Mouse (Mus musculus) cortical plate, adult 2 months (tissue): ENCODE data around the gene Nmur1.

Experiments
- CTCF ChIP-seq: fragments of 200-500 bp; IDR thresholded peaks from 2 replicates; pipeline ENCODE4 v1.5.1; 2011; ENCODE audit warnings: mild to moderate bottlenecking, control low read depth, low read length; ENCODE audit not compliant: insufficient read depth; ENCODE audit errors: extremely low read depth
- POLR2A ChIP-seq: fragments of 200-500 bp; IDR thresholded peaks from 2 replicates; pipeline ENCODE4 v1.6.1; 2011; ENCODE audit warnings: mild to moderate bottlenecking, low read length, control low read depth; ENCODE audit not compliant: insufficient read depth; ENCODE audit errors: extremely low read depth

- TF ChIP-seq POLR2A (no peak), CTCF (no peak)
Measured at GRCm38 (mm10) chr1:86448272-86448671, 22.2 kb upstream of the Nmur1 start.
